Mouse (Mus musculus): Measurements from ENCODE around the gene Pts.

GRCm38 (mm10) chr9:50528293-50528892 lies at the start of gene Pts:
- peak; percentile 89 for TF ChIP-seq CTCF (IDR thresholded peaks at IDR 0.05; ENCODE audit: borderline replicate concordance, insufficient read depth, low read depth, low read length)
- peak; percentile 84 for TF ChIP-seq POLR2A (IDR thresholded peaks at IDR 0.05; ENCODE audit: borderline replicate concordance, insufficient read depth, low read length)
